11 mouse cellular contexts compared by ENCODE assay signal in the genomic region with DNA sequence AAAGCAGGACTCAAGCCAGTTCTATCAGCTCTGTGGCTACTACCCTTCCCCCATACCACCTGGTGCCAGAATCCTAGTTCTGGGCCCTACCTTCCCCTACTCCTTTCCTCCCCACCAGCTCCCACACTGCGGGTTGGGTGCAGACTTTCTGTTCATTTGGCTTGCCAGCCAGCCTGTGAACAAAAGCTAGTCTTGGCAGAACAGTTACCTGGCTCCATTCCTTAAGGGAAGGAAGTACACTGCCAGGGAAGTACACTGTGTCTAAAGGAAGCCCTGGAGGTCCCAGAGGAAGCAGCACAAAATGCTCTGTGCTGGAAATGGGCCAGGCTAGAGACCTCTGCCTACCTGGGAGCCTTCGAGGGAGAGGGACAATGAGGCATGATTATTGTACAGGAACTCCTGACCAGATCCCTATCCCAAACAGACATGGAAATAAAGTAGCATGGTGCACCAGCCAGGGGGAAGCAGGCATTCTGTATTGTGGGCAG. TPM values are rescaled to one million over a fixed set of nuclear protein-coding genes. Genes with fewer than 3 reads are reported as not detected.
DNase-seq lines count a peak whose midpoint lies in the region; TF ChIP-seq lines count a peak whose summit lies in the region.
"Had no signal": no experiment of that assay in that cellular context is flagged by ENCODE, and none has a peak within 500 bp of the region (broad histone marks: within the 10 kb centered on the region; RNA-seq: fewer than 3 reads in every experiment).

A gene (plus strand): TSS at position 438 of the 488 bp plus-strand sequence.

- intact Hi-C loops in gastrocnemius, adult 2 months (cut with DNase I), result no loop called here

- H3K4me3 ChIP-seq in gastrocnemius, adult 2 months, result no peak within 1 kb of the TSS
- H3K4me3 ChIP-seq: embryonic facial prominence, embryonic 13.5 days had no signal

- DNase-seq in gastrocnemius, adult 2 months, result peak; percentile 36
- no peak for DNase-seq in gastrocnemius, postnatal 10 days
- peak; percentile 68 for DNase-seq in brain, embryonic 14.5 days (ENCODE audit: low read depth)
- peak; percentile 2 for DNase-seq in gonadal fat pad, adult 2 months (ENCODE audit: low read depth)
- DNase-seq in layer of hippocampus, postnatal 10 days (ENCODE audit: low spot score in 2 of 2), result peak; percentile 53 to 60
- DNase-seq in c-Kit-positive CD71-positive TER-119-positive erythroid progenitor cells, embryonic 14.5 days (ENCODE audit: low spot score), result no peak
- no peak for DNase-seq in urinary bladder, adult 18-20 months (ENCODE audit: low spot score in 2 of 2)
- DNase-seq in embryo, embryonic 10.5 days (ENCODE audit: low spot score), result no peak

- peak within 1 kb of the TSS; percentile 71 for H3K27ac ChIP-seq in gastrocnemius, adult 2 months
- H3K27ac ChIP-seq: embryonic facial prominence, embryonic 13.5 days had no signal

- TF ChIP-seq POLR2A in brain, embryonic 14.5 days (IDR thresholded peaks at IDR 0.05; ENCODE audit: borderline replicate concordance, extremely low read depth, insufficient read depth, insufficient read length, poor library complexity, severe bottlenecking), result no peak

- no peak for TF ChIP-seq CTCF in gastrocnemius, adult 2 months (IDR thresholded peaks at IDR 0.05)
- TF ChIP-seq CTCF in brain, embryonic 14.5 days (IDR thresholded peaks at IDR 0.05; ENCODE audit: borderline replicate concordance, extremely low read depth, insufficient read depth, insufficient read length), result no peak

RNA-seq across cellular contexts. Expression of the gene that starts here (rescaled TPM):
- total RNA-seq in gastrocnemius, adult 2 months (2021), result under 1 TPM; 0.28 to 0.64 TPM
- total RNA-seq in gastrocnemius, postnatal 10 days (2021), result under 1 TPM in 1 of 2 experiments, not detected in 1; 0.16 TPM
- polyA plus RNA-seq in brain, embryonic 14.5 days (2012; rRNA removed), result 0.06 TPM in 1 of 2 replicates, not detected in the other
- 0.35 and 0.42 TPM in 2 replicates for polyA plus RNA-seq in gonadal fat pad, adult 2 months (2012; rRNA removed)
- 1 to 10 TPM in 1 of 2 experiments, under 1 TPM in 1; 0.46 to 1.1 TPM for total RNA-seq in layer of hippocampus, postnatal 10 days (2021)
- total RNA-seq: G1E had no signal
- polyA plus RNA-seq: embryonic facial prominence, embryonic 13.5 days; G1E; intestine, embryonic 14.5 days had no signal

Comparison
In these comparisons a context has a peak if more than half of its experiments do, and no peak if none do; other contexts are left out.
1. Peak in DNase-seq and H3K27ac ChIP-seq in gastrocnemius, adult 2 months; RNA of the gene not detected or under 1 TPM.
2. Peak in DNase-seq in brain, embryonic 14.5 days; RNA of the gene not detected or under 1 TPM.
3. Peak in DNase-seq in gonadal fat pad, adult 2 months; RNA of the gene not detected or under 1 TPM.
4. DNase-seq: peak in layer of hippocampus, postnatal 10 days (2 of 2); none in gastrocnemius, postnatal 10 days (single experiment), c-Kit-positive CD71-positive TER-119-positive erythroid progenitor cells, embryonic 14.5 days (single experiment), urinary bladder, adult 18-20 months (0 of 2) and embryo, embryonic 10.5 days (single experiment).